Mouse (Mus musculus) midbrain, postnatal 0 days (tissue): ENCODE data around the gene Pafah2. TPM values are rescaled to one million over a fixed set of nuclear protein-coding genes. Genes with fewer than 3 reads are reported as not detected.

Source experiments
- ATAC-seq: fragments of 200-750 bp; cut with Nextera tagmentation; 2 replicates; pipeline ENCODE4 v1.8.0; 2017; ENCODE audit warnings: moderate number of reproducible peaks, mild to moderate bottlenecking, moderate TSS enrichment, moderate library complexity; ENCODE audit not compliant: low FRiP score
- DNase-seq: peaks from one replicate; pipeline ENCODE4 v3.0.0-alpha.2; 2015; ENCODE audit warnings: low spot score
- H3K27ac ChIP-seq: fragments of 300-500 bp; sonication (generic); 2 replicates; pipeline ENCODE4 v1.5.1; 2014; ENCODE audit warnings: low read depth, mild to moderate bottlenecking, low read length, mixed read lengths
- H3K27me3 ChIP-seq: fragments of 300-500 bp; sonication (generic); 2 replicates; pipeline ENCODE4 v1.6.1; 2014; ENCODE audit warnings: low read length, control low read depth, mixed read lengths; ENCODE audit not compliant: insufficient read depth
- H3K36me3 ChIP-seq: fragments of 300-500 bp; sonication (generic); 2 replicates; pipeline ENCODE4 v1.6.1; 2014; ENCODE audit warnings: low read length, control low read depth, mixed read lengths; ENCODE audit not compliant: insufficient read depth
- H3K4me1 ChIP-seq: fragments of 300-500 bp; sonication (generic); 2 replicates; pipeline ENCODE4 v1.6.1; 2014; ENCODE audit warnings: mild to moderate bottlenecking, control low read depth, antibody characterized with exemption, low read length, mixed read lengths; ENCODE audit not compliant: insufficient read depth
- H3K4me2 ChIP-seq: fragments of 300-500 bp; sonication (generic); 2 replicates; pipeline ENCODE4 v1.6.1; 2014; ENCODE audit warnings: low read depth, mild to moderate bottlenecking, low read length, mixed read lengths; ENCODE audit not compliant: poor library complexity, severe bottlenecking
- H3K4me3 ChIP-seq: fragments of 300-500 bp; sonication (generic); 2 replicates; pipeline ENCODE4 v1.5.1; 2014; ENCODE audit warnings: low read depth, mild to moderate bottlenecking, low read length, moderate library complexity
- H3K9ac ChIP-seq: fragments of 300-500 bp; sonication (generic); replicated peaks from 2 replicates; pipeline ENCODE4 v1.6.1; 2014; ENCODE audit warnings: mild to moderate bottlenecking, low read length, moderate library complexity, mixed read lengths; ENCODE audit not compliant: poor library complexity, severe bottlenecking
- H3K9me3 ChIP-seq: fragments of 300-500 bp; sonication (generic); 2 replicates; pipeline ENCODE4 v1.6.1; 2016; ENCODE audit warnings: low read length, control low read depth
- CTCF ChIP-seq: IDR thresholded peaks from 2 replicates; pipeline ENCODE4 v1.5.1; 2016; ENCODE audit warnings: antibody characterized with exemption, mild to moderate bottlenecking
- WGBS: fragments of 180-500 bp; shearing (Covaris S2); extraction: QIAGEN DNeasy Blood & Tissue Kit; methylation state at CpG from one replicate; pipeline ENCODE4 v1.1.7; 2014; 5-methylcytosine and 5-hydroxymethylcytosine counted together
- polyA plus RNA-seq: library from polyadenylated mRNA; unstranded; fragments of >200 nt; fragmentation: Nextera tagmentation; extraction: Ambion mirVana; gene quantifications from 2 replicates; pipeline ENCODE4 v1.2.1, GENCODE M21; 2015
- total RNA-seq: library from RNA; depleted of rRNA; stranded (reverse); fragments of >200 nt; gene quantifications from 2 replicates; pipeline ENCODE4 v1.2.3, GENCODE M21; 2014

Gene Pafah2
- total and polyA plus RNA-seq, 2 experiments from 2014 or later = 5.7 to 8.3 TPM

GRCm38 (mm10) chr4:134416602-134417001, 20.5 kb downstream of the Pafah2 start:
- 42% methylated on average over 15 of the region's 15 CpGs for WGBS
- TF ChIP-seq CTCF = no peak
- DNase-seq (no peak), ATAC-seq (no peak)
- Histone ChIP-seq H3K27ac (peak overlapping the region; percentile 62), H3K4me2 (0 out of 2 replicates have a peak overlapping the region, but pooled peaks have one; percentile 2), H3K9me3 (no peaks in the 10 kb centered on the region), H3K9ac (no peak overlapping the region), H3K36me3 (peaks cover 3% of the 10 kb centered on the region), H3K4me1 (no peaks in the 10 kb centered on the region), H3K27me3 (no peaks in the 10 kb centered on the region), H3K4me3 (no peak overlapping the region)

- Histone ChIP-seq H3K9ac (no peak overlapping the region), H3K4me3 (no peak overlapping the region), H3K4me1 (no peaks in the 10 kb centered on the region), H3K27ac (no peak overlapping the region), H3K27me3 (no peaks in the 10 kb centered on the region), H3K36me3 (peaks cover 3% of the 10 kb centered on the region), H3K9me3 (no peaks in the 10 kb centered on the region), H3K4me2 (no peak overlapping the region)
- TF ChIP-seq CTCF = no peak
- no peak for DNase-seq
- ATAC-seq = no peak
- 61% methylated on average over 7 of the region's 7 CpGs for WGBS
These were observed 21.0 kb downstream of the Pafah2 start for GRCm38 (mm10) chr4:134417111-134417510.

GRCm38 (mm10) chr4:134421971-134422370, 25.9 kb downstream of the Pafah2 start:
- Histone ChIP-seq H3K36me3 (peaks cover 3% of the 10 kb centered on the region), H3K4me1 (no peaks in the 10 kb centered on the region), H3K4me2 (no peak overlapping the region), H3K27ac (no peak overlapping the region), H3K27me3 (no peaks in the 10 kb centered on the region), H3K9me3 (no peaks in the 10 kb centered on the region), H3K4me3 (no peak overlapping the region), H3K9ac (no peak overlapping the region)
- no peak for ATAC-seq
- 69% methylated on average over 11 of the region's 11 CpGs for WGBS
- no peak for DNase-seq
- no peak for TF ChIP-seq CTCF

GRCm38 (mm10) chr4:134423949-134424348, 27.8 kb downstream of the Pafah2 start:
- Histone ChIP-seq H3K4me2 (no peak overlapping the region), H3K4me1 (no peaks in the 10 kb centered on the region), H3K9ac (no peak overlapping the region), H3K27me3 (no peaks in the 10 kb centered on the region), H3K27ac (no peak overlapping the region), H3K36me3 (no peaks in the 10 kb centered on the region; the same call in 1 of the 2 replicates), H3K4me3 (no peak overlapping the region), H3K9me3 (no peaks in the 10 kb centered on the region)
- 87% methylated on average over 7 of the region's 7 CpGs for WGBS
- TF ChIP-seq CTCF = no peak
- DNase-seq (no peak), ATAC-seq (no peak)

- H3K27ac ChIP-seq = no peak overlapping the region
- H3K4me3 ChIP-seq = no peak overlapping the region
- H3K9ac ChIP-seq = no peak overlapping the region
- ATAC-seq (no peak), DNase-seq (no peak)
- no peaks in the 10 kb centered on the region; the same call in 1 of the 2 replicates for H3K36me3 ChIP-seq
- TF ChIP-seq CTCF = no peak
- peaks cover 2% of the 10 kb centered on the region; the same call in 1 of the 2 replicates for H3K4me1 ChIP-seq
- no peak overlapping the region for H3K4me2 ChIP-seq
- no peaks in the 10 kb centered on the region for H3K9me3 ChIP-seq
- no peaks in the 10 kb centered on the region for H3K27me3 ChIP-seq
- WGBS = 80% methylated on average over 7 of the region's 7 CpGs
These were observed 29.0 kb downstream of the Pafah2 start for GRCm38 (mm10) chr4:134425088-134425487.

GRCm38 (mm10) chr4:134430381-134431004, 34.4 kb downstream of the Pafah2 start:
- Histone ChIP-seq H3K9ac (peak overlapping the region; percentile 13; the same call in 1 of the 2 replicates), H3K36me3 (no peaks in the 10 kb centered on the region), H3K4me1 (peaks cover 6% of the 10 kb centered on the region), H3K4me3 (no peak overlapping the region), H3K27ac (peak overlapping the region; percentile 85), H3K4me2 (0 out of 2 replicates have a peak overlapping the region, but pooled peaks have one; percentile 20), H3K9me3 (no peaks in the 10 kb centered on the region), H3K27me3 (no peaks in the 10 kb centered on the region)
- WGBS = 12% methylated on average over 23 of the region's 23 CpGs
- no peak for TF ChIP-seq CTCF
- peak; percentile 94 for DNase-seq
- ATAC-seq = peak; percentile 54
